Mouse (Mus musculus) regulatory T cell (primary cell): ENCODE measurements around the gene Fhl3.

Experiments used
- in situ Hi-C: fragments of 300-600 bp; cut with MboI, MseI; formaldehyde crosslinking; loops from one replicate; pipeline ENCODE4 v1.15.1; 2025; ENCODE audit warnings: high pct_unique_total_duplicates

The Fhl3 gene

DNA sequence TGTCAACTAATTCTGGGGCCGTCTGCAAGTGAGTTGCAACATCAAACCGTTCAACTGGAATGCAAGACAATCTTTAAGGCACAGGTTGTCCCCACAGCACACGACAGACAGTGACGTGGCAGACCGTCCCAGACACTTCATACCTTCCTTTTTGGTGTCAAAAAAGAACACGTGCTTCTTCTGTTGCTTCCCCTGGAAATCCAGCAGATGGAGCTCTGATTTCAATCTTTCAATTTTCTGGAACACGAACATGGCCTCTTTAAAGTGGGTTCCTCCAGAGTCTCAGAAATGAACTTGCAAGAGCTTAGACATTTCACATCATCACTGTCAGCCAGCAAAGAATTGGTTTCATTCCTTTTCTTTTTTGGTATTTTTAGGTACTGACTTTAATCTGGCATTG, 18.2 kb upstream of the Fhl3 start:
- in situ Hi-C loops, result loop anchor here (10.0 kb wide), 2 partner anchors 757 to 937 kb away; no protein-coding TSS in a partner anchor

- in situ Hi-C loops, result loop anchor here (10.0 kb wide), 2 partner anchors 759 to 939 kb away; no protein-coding TSS in a partner anchor
Observed at GRCm38 (mm10) chr4:124683474-124683873, 17.0 kb upstream of the Fhl3 start.

- in situ Hi-C loops, result loop anchor here (5.0 to 10.0 kb wide), 3 partner anchors 67 to 940 kb away; no protein-coding TSS in a partner anchor
Observed at GRCm38 (mm10) chr4:124685004-124685403, 15.5 kb upstream of the Fhl3 start.

DNA sequence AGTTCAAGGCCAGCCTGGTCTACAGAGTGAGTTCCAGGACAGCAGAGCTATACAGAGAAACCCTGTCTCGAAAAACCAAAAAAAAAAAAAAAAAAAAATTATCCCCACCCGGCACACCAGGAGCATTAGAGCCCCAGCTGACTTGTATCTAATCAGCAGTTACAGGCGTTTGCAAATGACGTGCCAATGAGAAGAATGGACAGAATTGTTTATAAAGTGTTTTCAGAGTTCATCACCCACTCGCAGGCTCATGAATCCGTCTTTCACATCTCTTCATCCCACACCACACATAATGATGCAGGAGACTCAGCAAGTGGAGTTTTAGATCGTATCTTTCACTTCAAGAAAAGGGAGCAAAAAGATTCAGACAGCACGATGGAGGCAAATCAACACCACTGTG, 15.0 kb upstream of the Fhl3 start:
- in situ Hi-C loops, result loop anchor here (5.0 to 10.0 kb wide), 3 partner anchors 67 to 941 kb away; no protein-coding TSS in a partner anchor

DNA sequence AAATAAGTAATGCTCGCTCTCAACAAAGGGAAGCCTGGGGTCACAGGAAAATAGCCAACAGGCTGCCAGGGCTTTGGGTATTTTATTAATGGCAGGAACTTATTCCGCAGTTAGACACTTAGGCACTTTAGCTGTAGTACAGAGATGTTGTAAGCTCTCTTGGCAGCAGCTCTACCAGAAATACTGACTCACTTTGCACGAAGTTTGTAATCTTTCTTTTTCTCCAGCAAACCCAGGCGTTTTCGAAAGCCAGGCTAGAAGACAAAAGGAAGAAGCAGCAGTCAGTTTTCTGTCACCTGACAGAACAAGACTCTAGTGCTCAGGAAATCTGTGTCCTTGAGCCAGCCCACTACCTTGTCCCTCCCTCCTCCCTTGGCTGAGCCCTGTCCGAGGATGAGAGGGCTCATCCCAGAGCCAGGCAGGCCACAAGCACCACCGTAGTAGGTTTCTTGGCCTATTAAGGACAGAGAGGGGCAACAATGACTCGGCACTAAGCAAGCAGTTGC, 14.6 kb upstream of the Fhl3 start:
- in situ Hi-C loops, result loop anchor here (5.0 to 10.0 kb wide), 3 partner anchors 66 to 941 kb away; no protein-coding TSS in a partner anchor

GRCm38 (mm10) chr4:124691455-124691854, 9.0 kb upstream of the Fhl3 start:
- in situ Hi-C loops, result no loop called here

- in situ Hi-C loops, result no loop called here
Observed at GRCm38 (mm10) chr4:124692416-124692861, 8.1 kb upstream of the Fhl3 start.

DNA sequence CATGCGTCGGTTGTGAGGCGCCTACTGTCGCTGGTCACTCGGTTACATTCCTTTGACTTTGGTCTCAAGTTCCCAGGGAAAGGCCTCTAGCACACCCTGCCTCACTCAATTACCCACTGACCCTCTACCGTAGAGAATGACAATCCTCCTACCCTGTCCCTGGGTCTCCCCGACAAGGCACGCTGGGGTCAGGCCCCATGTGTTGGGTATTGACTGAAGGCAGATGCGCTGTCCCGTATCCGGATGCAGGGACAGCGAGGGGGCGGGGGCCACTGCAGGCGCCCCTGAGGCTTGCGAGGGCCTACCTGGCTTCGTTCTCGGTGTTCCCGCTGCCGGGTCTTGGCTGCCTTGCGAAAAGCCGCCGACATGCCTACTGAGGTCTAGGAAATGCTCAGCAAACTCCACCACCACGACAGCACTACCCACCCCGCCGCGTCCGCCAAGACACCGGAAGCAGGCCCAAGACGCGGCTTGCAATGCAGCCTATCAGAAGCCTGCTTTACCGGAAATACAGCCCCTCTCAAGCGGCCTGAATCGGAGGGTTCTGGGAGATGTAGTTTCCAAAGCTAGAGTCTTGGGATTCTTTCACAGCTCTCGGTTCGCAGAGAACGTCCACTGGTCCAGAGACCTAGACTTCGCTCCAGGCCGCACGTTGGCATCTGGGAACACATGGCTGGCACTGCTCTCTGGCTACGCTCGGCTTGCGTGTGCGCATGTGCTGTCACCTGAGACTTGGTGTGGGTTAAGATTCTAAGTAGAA, 7.2 kb upstream of the Fhl3 start, which contains the start of gene Utp11:
Utp11 (minus strand) TSS at position 466 of the 760 bp plus-strand sequence.
- in situ Hi-C loops, result no loop called here

DNA sequence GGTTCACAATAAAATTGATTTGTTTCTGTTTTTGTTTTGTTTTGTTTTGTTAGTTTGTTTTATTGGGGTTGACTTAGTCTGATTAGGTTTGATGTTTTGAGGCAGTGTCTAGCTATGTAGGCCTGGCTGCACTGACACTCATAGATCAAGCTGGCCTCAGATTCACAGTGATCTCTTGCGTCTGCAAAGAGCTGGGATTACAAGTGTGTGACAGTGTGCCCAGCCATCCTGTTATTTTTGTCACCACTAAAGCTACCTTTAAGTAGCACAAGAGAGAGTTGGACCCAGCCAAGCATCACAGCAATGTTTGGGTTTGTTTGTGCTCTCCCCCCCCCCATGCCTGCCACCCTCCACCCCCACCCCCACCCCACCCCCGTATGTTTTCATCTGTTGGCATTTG, 5.9 kb upstream of the Fhl3 start:
- in situ Hi-C loops, result no loop called here

GRCm38 (mm10) chr4:124695786-124696516, 4.5 kb upstream of the Fhl3 start:
- in situ Hi-C loops, result no loop called here

- in situ Hi-C loops, result loop anchor here (5.0 to 25.0 kb wide), 3 partner anchors 238 to 1388 kb away; partner anchors contain the start of genes 9930104L06Rik, Cdca8, Dnali1 and Lsm10
Observed at GRCm38 (mm10) chr4:124699791-124700190, 710 bp upstream of the Fhl3 start.

- in situ Hi-C loops, result loop anchor here (5.0 to 25.0 kb wide), 3 partner anchors 236 to 1386 kb away; partner anchors contain the start of genes 9930104L06Rik, Cdca8, Dnali1 and Lsm10
Observed at GRCm38 (mm10) chr4:124701052-124701845, 748 bp downstream of the Fhl3 start.

DNA sequence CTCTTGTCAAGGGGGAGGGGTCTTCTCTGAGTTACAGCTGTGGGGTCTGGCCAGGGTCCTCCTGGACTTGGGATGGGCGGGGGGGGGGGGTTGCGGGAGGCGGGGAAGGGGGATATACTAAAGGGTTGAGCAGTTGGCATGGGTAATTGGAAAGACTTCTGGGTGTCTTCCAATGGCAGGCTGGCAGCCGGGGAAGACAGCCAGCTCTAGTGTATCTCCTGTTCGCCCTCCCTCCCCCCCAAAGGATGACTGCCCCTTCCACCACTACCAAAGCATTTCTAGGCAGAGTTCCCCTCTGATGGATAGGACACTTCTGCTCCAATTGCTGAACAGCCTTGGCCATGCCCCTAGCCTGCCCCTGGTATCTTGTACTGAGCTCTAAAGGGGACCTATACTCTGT, 1.4 kb downstream of the Fhl3 start:
- in situ Hi-C loops, result loop anchor here (5.0 to 25.0 kb wide), 3 partner anchors 235 to 1385 kb away; partner anchors contain the start of genes 9930104L06Rik, Cdca8, Dnali1 and Lsm10

DNA sequence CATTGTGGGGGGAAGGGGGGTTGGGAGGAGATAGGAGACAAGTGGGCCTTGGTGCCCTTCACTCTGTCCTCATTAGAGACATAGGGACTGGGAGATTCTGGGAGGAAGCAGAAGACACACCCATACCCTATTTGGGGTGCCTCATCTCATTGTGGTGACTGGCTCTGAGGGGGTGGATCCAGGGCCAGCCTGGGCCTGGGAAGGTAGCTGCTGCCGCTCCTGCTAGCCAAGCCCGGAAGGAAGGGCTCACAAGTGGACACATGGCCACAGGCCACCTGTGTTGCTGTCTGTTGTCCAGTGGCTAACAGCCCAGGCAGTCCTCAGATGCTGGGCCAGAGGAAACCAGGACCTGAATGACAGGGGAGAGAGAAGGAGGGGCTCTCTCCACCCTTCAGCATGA, 2.9 kb downstream of the Fhl3 start:
- in situ Hi-C loops, result loop anchor here (5.0 to 25.0 kb wide), 3 partner anchors 234 to 1384 kb away; partner anchors contain the start of genes 9930104L06Rik, Cdca8, Dnali1 and Lsm10

GRCm38 (mm10) chr4:124703881-124704796, 3.6 kb downstream of the Fhl3 start:
- in situ Hi-C loops, result loop anchor here (5.0 to 25.0 kb wide), 3 partner anchors 233 to 1383 kb away; partner anchors contain the start of genes 9930104L06Rik, Cdca8, Dnali1 and Lsm10

DNA sequence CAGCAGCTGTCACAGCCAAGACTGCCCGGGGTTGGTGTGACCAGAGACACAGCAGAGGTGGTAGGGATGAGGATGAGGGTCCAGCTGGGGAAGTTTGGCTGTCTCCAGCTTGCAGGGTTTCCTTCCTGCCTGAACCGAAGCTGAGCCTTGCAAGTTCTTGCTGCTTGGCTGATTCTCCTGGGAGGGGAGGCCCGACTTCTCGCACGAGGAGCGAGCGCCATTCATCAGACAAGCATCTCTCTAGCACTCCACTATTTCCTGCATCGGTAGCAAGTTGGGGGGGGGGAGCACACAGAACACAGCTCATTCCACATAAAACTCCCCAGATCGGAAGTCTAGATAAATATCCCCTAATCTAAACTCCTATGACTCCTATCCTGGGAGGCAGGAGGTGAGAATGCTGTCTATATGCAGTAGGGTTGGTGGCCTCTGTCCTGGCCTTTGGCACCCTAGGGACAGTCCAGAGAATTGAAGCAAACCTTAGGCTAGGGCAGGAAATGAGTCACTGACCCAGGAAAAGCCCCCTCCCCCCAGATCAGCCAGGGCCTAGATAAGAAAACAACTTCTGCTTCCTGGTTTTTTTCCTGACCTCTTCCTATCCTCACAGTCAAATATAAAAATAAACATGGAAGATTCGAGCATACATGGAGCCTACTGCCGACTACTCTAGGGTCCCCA, 4.4 kb downstream of the Fhl3 start:
- in situ Hi-C loops, result loop anchor here (5.0 to 25.0 kb wide), 4 partner anchors 232 to 1382 kb away; partner anchors contain the start of genes 9930104L06Rik, Cdca8, Dnali1 and Lsm10

DNA sequence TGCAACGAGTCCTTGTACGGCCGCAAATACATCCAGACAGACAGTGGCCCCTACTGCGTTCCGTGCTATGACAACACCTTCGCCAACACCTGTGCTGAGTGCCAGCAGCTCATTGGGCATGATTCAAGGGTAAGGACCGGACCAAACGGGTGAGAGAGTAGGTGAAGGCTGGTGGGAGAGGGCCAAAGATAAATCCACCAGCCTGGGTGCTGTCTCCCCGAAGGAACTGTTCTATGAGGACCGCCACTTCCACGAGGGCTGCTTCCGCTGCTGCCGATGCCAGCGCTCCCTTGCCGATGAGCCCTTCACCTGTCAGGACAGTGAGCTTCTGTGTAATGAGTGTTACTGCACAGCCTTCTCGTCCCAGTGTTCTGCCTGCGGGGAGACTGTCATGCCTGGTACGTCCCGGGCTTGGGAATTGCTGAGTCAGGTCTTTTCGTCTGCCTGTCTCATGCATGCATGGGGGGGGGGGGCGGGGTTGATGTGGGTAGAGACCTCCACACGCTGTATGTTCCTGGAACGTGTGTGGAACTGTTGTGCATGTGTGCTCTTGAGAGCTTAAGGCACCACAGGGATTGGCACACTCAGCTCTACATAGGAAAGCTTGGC, 5.3 kb downstream of the Fhl3 start:
- in situ Hi-C loops, result loop anchor here (5.0 to 25.0 kb wide), 3 partner anchors 357 to 1382 kb away; partner anchors contain the start of genes Dnali1, Lsm10 and Snip1
